Mouse (Mus musculus) hindbrain, embryonic 11.5 days (tissue): Measurements from ENCODE around the gene Gbf1. TPM values are rescaled to one million over a fixed set of nuclear protein-coding genes. Genes with fewer than 3 reads are reported as not detected.
"Not testable (repeated sequence)": the region's sequence is repeated elsewhere in the genome, so short reads cannot be mapped to it uniquely, and the experiment has no call there.

Experiments
- ATAC-seq: fragments of 200-750 bp; cut with Nextera tagmentation; 2 replicates; pipeline ENCODE4 v1.8.0; 2017; ENCODE audit warnings: mild to moderate bottlenecking, moderate TSS enrichment, moderate library complexity; ENCODE audit not compliant: low FRiP score
- DNase-seq: peaks from one replicate; pipeline ENCODE4 v3.0.0-alpha.2; 2015; ENCODE audit warnings: low spot score
- H3K27ac ChIP-seq: fragments of 300-500 bp; sonication (generic); 2 replicates; pipeline ENCODE4 v1.5.1; 2014; ENCODE audit warnings: mild to moderate bottlenecking, low read depth, low read length
- H3K27me3 ChIP-seq: fragments of 300-500 bp; sonication (generic); 2 replicates; pipeline ENCODE4 v1.6.1; 2014; ENCODE audit warnings: mild to moderate bottlenecking, low read length, moderate library complexity, mixed read lengths; ENCODE audit not compliant: control insufficient read depth, insufficient read depth
- H3K36me3 ChIP-seq: fragments of 300-500 bp; sonication (generic); 2 replicates; pipeline ENCODE4 v1.6.1; 2014; ENCODE audit warnings: mild to moderate bottlenecking, low read length, moderate library complexity, mixed read lengths; ENCODE audit not compliant: control insufficient read depth, insufficient read depth
- H3K4me1 ChIP-seq: fragments of 300-500 bp; sonication (generic); replicated peaks from 2 replicates; pipeline ENCODE4 v1.6.1; 2014; ENCODE audit warnings: low read length, mixed read lengths; ENCODE audit not compliant: control insufficient read depth, insufficient read depth
- H3K4me2 ChIP-seq: fragments of 300-500 bp; sonication (generic); replicated peaks from 2 replicates; pipeline ENCODE4 v1.6.1; 2014; ENCODE audit warnings: mild to moderate bottlenecking, low read depth, low read length
- H3K4me3 ChIP-seq: fragments of 300-500 bp; sonication (generic); 2 replicates; pipeline ENCODE4 v1.5.1; 2014; ENCODE audit warnings: low read depth, low read length
- H3K9ac ChIP-seq: fragments of 300-500 bp; sonication (generic); 2 replicates; pipeline ENCODE4 v1.6.1; 2014; ENCODE audit warnings: low read depth, low read length
- H3K9me3 ChIP-seq: fragments of 300-500 bp; sonication (generic); 2 replicates; pipeline ENCODE4 v1.6.1; 2016; ENCODE audit warnings: low read length; ENCODE audit not compliant: control insufficient read depth
- WGBS: fragments of 180-500 bp; shearing (Covaris S2); extraction: QIAGEN DNeasy Blood & Tissue Kit; methylation state at CpG from one replicate; pipeline ENCODE4 v1.1.7; 2014; 5-methylcytosine and 5-hydroxymethylcytosine counted together
- polyA plus RNA-seq: library from polyadenylated mRNA; unstranded; fragments of >200 nt; fragmentation: Nextera tagmentation; extraction: Ambion mirVana; gene quantifications from 2 replicates; pipeline ENCODE4 v1.2.1, GENCODE M21; 2014

Gene Gbf1
- polyA plus RNA-seq, 1 experiment from 2014 or later: 63.0 TPM

GRCm38 (mm10) chr19:46136639-46137580 lies 15.4 kb upstream of the Gbf1 start:
- WGBS: 3% methylated on average over 49 of the region's 49 CpGs
- Histone ChIP-seq H3K9me3 (no peaks in the 10 kb centered on the region), H3K4me1 (peaks cover 14% of the 10 kb centered on the region), H3K4me3 (peak overlapping the region; percentile 54), H3K9ac (no peak overlapping the region), H3K27ac (no peak overlapping the region), H3K4me2 (peak overlapping the region; percentile 90), H3K27me3 (peaks cover 62% of the 10 kb centered on the region), H3K36me3 (no peaks in the 10 kb centered on the region)
- DNase-seq (peak; percentile 80), ATAC-seq (peak; percentile 31; the same call in 1 of the 2 replicates)

- no peak for DNase-seq
- no peaks in the 10 kb centered on the region for H3K36me3 ChIP-seq
- H3K9me3 ChIP-seq: no peaks in the 10 kb centered on the region
- ATAC-seq: no peak
- no peak overlapping the region for H3K9ac ChIP-seq
- H3K4me2 ChIP-seq: no peak overlapping the region
- H3K27me3 ChIP-seq: peaks cover 40% of the 10 kb centered on the region
- H3K27ac ChIP-seq: no peak overlapping the region
- H3K4me3 ChIP-seq: no peak overlapping the region
- peaks cover 14% of the 10 kb centered on the region for H3K4me1 ChIP-seq
- WGBS: 52% methylated on average over 2 of the region's 2 CpGs
These were observed 12.0 kb upstream of the Gbf1 start for GRCm38 (mm10) chr19:46140324-46140723.

GRCm38 (mm10) chr19:46141091-46141490 lies 11.2 kb upstream of the Gbf1 start:
- Histone ChIP-seq H3K27me3 (peaks cover 43% of the 10 kb centered on the region), H3K4me3 (no peak overlapping the region), H3K9ac (no peak overlapping the region), H3K9me3 (no peaks in the 10 kb centered on the region), H3K36me3 (no peaks in the 10 kb centered on the region), H3K4me2 (no peak overlapping the region), H3K4me1 (peaks cover 12% of the 10 kb centered on the region), H3K27ac (no peak overlapping the region)
- DNase-seq: peak; percentile 62
- ATAC-seq: peak; percentile 68; the same call in 1 of the 2 replicates
- WGBS: 13% methylated on average over 5 of the region's 6 CpGs

GRCm38 (mm10) chr19:46147511-46148371 lies 4.6 kb upstream of the Gbf1 start, which contains the start of gene Pitx3:
Gene Pitx3 (minus strand): TSS chr19:46148326.
- peak within 1 kb of the TSS; percentile 43 for H3K4me3 ChIP-seq
- H3K36me3 ChIP-seq: no peaks in the 10 kb centered on the region
- no peak within 1 kb of the TSS for H3K27ac ChIP-seq
- H3K4me1 ChIP-seq: peaks cover 8% of the 10 kb centered on the region; the same call in 1 of the 2 replicates
- ATAC-seq: no peak; the same call in 1 of the 2 replicates
- H3K4me2 ChIP-seq: peak within 1 kb of the TSS; percentile 88
- H3K9me3 ChIP-seq: no peaks in the 10 kb centered on the region
- H3K9ac ChIP-seq: no peak within 1 kb of the TSS
- under 1% methylated on average over 47 of the region's 47 CpGs for WGBS
- peaks cover 51% of the 10 kb centered on the region for H3K27me3 ChIP-seq
- DNase-seq: peak; percentile 54

- Histone ChIP-seq H3K4me1 (peaks cover 8% of the 10 kb centered on the region; the same call in 1 of the 2 replicates), H3K36me3 (no peaks in the 10 kb centered on the region), H3K27me3 (peaks cover 51% of the 10 kb centered on the region), H3K27ac (no peak overlapping the region), H3K4me3 (peak overlapping the region; percentile 43), H3K9me3 (no peaks in the 10 kb centered on the region), H3K9ac (no peak overlapping the region), H3K4me2 (peak overlapping the region; percentile 88)
- under 1% methylated on average over 20 of the region's 27 CpGs for WGBS
- ATAC-seq (peak; percentile 32), DNase-seq (peak; percentile 85)
These were observed 3.9 kb upstream of the Gbf1 start for GRCm38 (mm10) chr19:46148372-46148760.

DNA sequence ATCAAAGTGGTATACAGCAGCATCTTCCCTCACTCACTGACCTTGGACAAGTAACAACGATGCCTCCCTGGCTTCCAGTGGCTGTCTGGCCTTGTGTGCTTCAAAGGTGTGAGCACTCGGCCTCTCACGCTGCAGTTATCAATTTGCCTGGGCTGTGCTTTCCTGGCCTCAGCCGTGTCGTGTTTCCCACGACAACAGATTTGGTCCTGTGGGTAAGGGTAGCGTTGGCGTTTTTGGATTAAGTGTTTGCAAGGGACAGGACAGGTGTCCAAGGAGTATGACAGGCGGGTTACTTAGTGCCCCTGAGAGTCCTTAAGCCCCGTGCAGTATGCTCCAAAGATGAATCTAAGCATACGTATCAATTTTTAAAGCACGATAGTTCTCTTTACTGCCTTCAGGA lies 3.2 kb upstream of the Gbf1 start:
- peak; percentile 32 for DNase-seq
- WGBS: 29% methylated on average over 12 of the region's 12 CpGs
- no peak overlapping the region for H3K9ac ChIP-seq

GRCm38 (mm10) chr19:46165950-46166349 lies 13.6 kb downstream of the Gbf1 start:
- Histone ChIP-seq H3K9me3 (no peaks in the 10 kb centered on the region), H3K4me3 (no peak overlapping the region), H3K4me1 (no peaks in the 10 kb centered on the region), H3K9ac (no peak overlapping the region), H3K4me2 (no peak overlapping the region), H3K27ac (no peak overlapping the region), H3K36me3 (0 out of 2 replicates have a peak, but pooled peaks cover 4% of the 10 kb centered on the region), H3K27me3 (no peaks in the 10 kb centered on the region)
- ATAC-seq (no peak), DNase-seq (no peak)
- 93% methylated on average over 3 of the region's 3 CpGs for WGBS

More for the DNA sequence above, 3.2 kb upstream of the Gbf1 start:
- H3K4me2 ChIP-seq: no peak overlapping the region
- H3K27ac ChIP-seq: no peak overlapping the region
- no peak overlapping the region for H3K4me3 ChIP-seq
- H3K36me3 ChIP-seq: no peaks in the 10 kb centered on the region
- peaks cover 51% of the 10 kb centered on the region for H3K27me3 ChIP-seq
- H3K9me3 ChIP-seq: no peaks in the 10 kb centered on the region
- ATAC-seq: no peak
- peaks cover 8% of the 10 kb centered on the region; the same call in 1 of the 2 replicates for H3K4me1 ChIP-seq

DNA sequence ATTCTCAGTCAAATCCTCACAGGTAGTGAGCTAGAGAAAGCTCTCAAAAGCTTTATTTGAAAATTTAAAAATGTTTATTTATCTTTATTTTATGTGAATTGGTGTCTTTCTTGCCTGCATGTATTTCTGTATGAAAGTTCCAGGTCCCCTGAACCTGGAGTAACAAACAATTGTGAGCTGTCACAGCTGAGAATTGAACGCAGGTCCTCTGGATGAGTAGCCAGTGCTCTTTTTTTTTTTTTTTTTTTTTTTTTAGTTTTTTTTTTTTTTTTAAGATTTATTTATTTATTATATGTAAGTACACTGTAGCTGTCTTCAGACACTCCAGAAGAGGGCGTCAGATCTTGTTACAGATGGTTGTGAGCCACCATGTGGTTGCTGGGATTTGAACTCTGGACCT lies 14.9 kb downstream of the Gbf1 start:
- not testable (repeated sequence) for DNase-seq, H3K9ac ChIP-seq, H3K4me2 ChIP-seq, ATAC-seq, H3K27me3 ChIP-seq, H3K36me3 ChIP-seq, H3K4me3 ChIP-seq, H3K4me1 ChIP-seq, H3K9me3 ChIP-seq, H3K27ac ChIP-seq
- whole genome bisulfite sequencing: 100% methylated on average over 1 of the region's 2 CpGs
